Mouse (Mus musculus): Measurements from ENCODE around the gene Gm20388. TPM values are rescaled to one million over a fixed set of nuclear protein-coding genes. Genes with fewer than 3 reads are reported as not detected.

Gene Gm20388
- polyA plus RNA-seq, 2 experiments, result 8.5 TPM; not detected in 1

- no peak overlapping the region for H3K27ac ChIP-seq
- no peaks in the 10 kb centered on the region for H3K4me1 ChIP-seq (replicated peaks; ENCODE audit: control insufficient read depth in 2 of 2, insufficient read depth in 2 of 2, low read length in 1 of 2)
- H3K4me3 ChIP-seq (ENCODE audit: insufficient read depth in 1 of 2, low read depth in 2 of 2, low read length in 2 of 2), result no peak overlapping the region
- H3K27me3 ChIP-seq (ENCODE audit: control insufficient read depth, insufficient read depth, low read length), result no peaks in the 10 kb centered on the region
- H3K9me3 ChIP-seq (ENCODE audit: control insufficient read depth, low read length), result no peaks in the 10 kb centered on the region
- no peak for TF ChIP-seq CTCF (IDR thresholded peaks at IDR 0.05; ENCODE audit: low read depth)
- no peaks in the 10 kb centered on the region for H3K36me3 ChIP-seq (replicated peaks; ENCODE audit: control insufficient read depth, insufficient read depth, low read depth)
- no peak overlapping the region for H3K9ac ChIP-seq (replicated peaks)
- H3K4me2 ChIP-seq (ENCODE audit: low read depth), result no peak overlapping the region
- WGBS (ENCODE audit: insufficient replicate concordance), result 61% methylated on average over 9 of the region's 9 CpGs
- no peak for ATAC-seq (ENCODE audit: insufficient read depth)
- no peak for DNase-seq (ENCODE audit: low read depth in 3 of 3, low spot score in 3 of 3)
These were observed 2245.3 kb downstream of the Gm20388 start for GRCm38 (mm10) chr8:122155964-122156363.

GRCm38 (mm10) chr8:122157689-122158088 is 2247.0 kb downstream of the Gm20388 start:
- H3K27me3 ChIP-seq (ENCODE audit: control insufficient read depth, insufficient read depth, low read length), result no peaks in the 10 kb centered on the region
- H3K36me3 ChIP-seq (replicated peaks; ENCODE audit: control insufficient read depth, insufficient read depth, low read depth), result no peaks in the 10 kb centered on the region
- WGBS (ENCODE audit: insufficient replicate concordance), result 67% methylated on average over 12 of the region's 12 CpGs
- H3K4me3 ChIP-seq (ENCODE audit: insufficient read depth in 1 of 2, low read depth in 2 of 2, low read length in 2 of 2), result no peak overlapping the region
- DNase-seq (ENCODE audit: low read depth in 3 of 3, low spot score in 3 of 3) (no peak), ATAC-seq (ENCODE audit: insufficient read depth) (no peak)
- H3K4me2 ChIP-seq (ENCODE audit: low read depth), result no peak overlapping the region
- TF ChIP-seq EP300 (IDR thresholded peaks at IDR 0.05; ENCODE audit: low read depth), result no peak
- TF ChIP-seq CTCF (IDR thresholded peaks at IDR 0.05; ENCODE audit: low read depth), result no peak
- no peaks in the 10 kb centered on the region for H3K4me1 ChIP-seq (replicated peaks; ENCODE audit: control insufficient read depth in 2 of 2, insufficient read depth in 2 of 2, low read length in 1 of 2)
- no peaks in the 10 kb centered on the region for H3K9me3 ChIP-seq (ENCODE audit: control insufficient read depth, low read length)
- no peak overlapping the region for H3K27ac ChIP-seq
- no peak overlapping the region for H3K9ac ChIP-seq (replicated peaks)

GRCm38 (mm10) chr8:122160165-122160564 is 2249.5 kb downstream of the Gm20388 start:
- ATAC-seq (ENCODE audit: insufficient read depth) (no peak), DNase-seq (ENCODE audit: low read depth in 3 of 3, low spot score in 3 of 3) (no peak)
- H3K4me3 ChIP-seq (ENCODE audit: insufficient read depth in 1 of 2, low read depth in 2 of 2, low read length in 2 of 2), result no peak overlapping the region
- WGBS (ENCODE audit: insufficient replicate concordance), result 34% methylated on average over 5 of the region's 5 CpGs
- TF ChIP-seq EP300 (IDR thresholded peaks at IDR 0.05; ENCODE audit: low read depth) (no peak), CTCF (IDR thresholded peaks at IDR 0.05; ENCODE audit: low read depth) (no peak)
- H3K36me3 ChIP-seq (replicated peaks; ENCODE audit: control insufficient read depth, insufficient read depth, low read depth), result no peaks in the 10 kb centered on the region
- no peaks in the 10 kb centered on the region for H3K9me3 ChIP-seq (ENCODE audit: control insufficient read depth, low read length)
- H3K9ac ChIP-seq (replicated peaks), result no peak overlapping the region
- no peak overlapping the region for H3K27ac ChIP-seq
- no peak overlapping the region for H3K4me2 ChIP-seq (ENCODE audit: low read depth)
- H3K27me3 ChIP-seq (ENCODE audit: control insufficient read depth, insufficient read depth, low read length), result no peaks in the 10 kb centered on the region
- H3K4me1 ChIP-seq (replicated peaks; ENCODE audit: control insufficient read depth in 2 of 2, insufficient read depth in 2 of 2, low read length in 1 of 2), result no peaks in the 10 kb centered on the region

GRCm38 (mm10) chr8:122162992-122163391 is 2252.4 kb downstream of the Gm20388 start:
- Histone ChIP-seq H3K9ac (replicated peaks) (no peak overlapping the region), H3K27me3 (ENCODE audit: control insufficient read depth, insufficient read depth, low read length) (no peaks in the 10 kb centered on the region), H3K4me1 (replicated peaks; ENCODE audit: control insufficient read depth in 2 of 2, insufficient read depth in 2 of 2, low read length in 1 of 2) (no peaks in the 10 kb centered on the region), H3K4me2 (ENCODE audit: low read depth) (no peak overlapping the region), H3K36me3 (replicated peaks; ENCODE audit: control insufficient read depth, insufficient read depth, low read depth) (no peaks in the 10 kb centered on the region), H3K27ac (no peak overlapping the region), H3K9me3 (ENCODE audit: control insufficient read depth, low read length) (no peaks in the 10 kb centered on the region), H3K4me3 (ENCODE audit: insufficient read depth in 1 of 2, low read depth in 2 of 2, low read length in 2 of 2) (no peak overlapping the region)
- WGBS (ENCODE audit: insufficient replicate concordance), result 26% methylated on average over 8 of the region's 8 CpGs
- ATAC-seq (ENCODE audit: insufficient read depth) (no peak), DNase-seq (ENCODE audit: low read depth in 3 of 3, low spot score in 3 of 3) (peak in 1 of 3 experiments; percentile 30)
- TF ChIP-seq CTCF (IDR thresholded peaks at IDR 0.05; ENCODE audit: low read depth) (peak; percentile 97), EP300 (IDR thresholded peaks at IDR 0.05; ENCODE audit: low read depth) (no peak)

- H3K4me2 ChIP-seq (ENCODE audit: low read depth), result no peak overlapping the region
- ATAC-seq (ENCODE audit: insufficient read depth) (no peak), DNase-seq (ENCODE audit: low read depth in 3 of 3, low spot score in 3 of 3) (no peak)
- H3K27ac ChIP-seq, result no peak overlapping the region
- H3K9me3 ChIP-seq (ENCODE audit: control insufficient read depth, low read length), result no peaks in the 10 kb centered on the region
- H3K4me3 ChIP-seq (ENCODE audit: insufficient read depth in 1 of 2, low read depth in 2 of 2, low read length in 2 of 2), result no peak overlapping the region
- H3K4me1 ChIP-seq (replicated peaks; ENCODE audit: control insufficient read depth in 2 of 2, insufficient read depth in 2 of 2, low read length in 1 of 2), result no peaks in the 10 kb centered on the region
- no peak overlapping the region for H3K9ac ChIP-seq (replicated peaks)
- 64% methylated on average over 14 of the region's 14 CpGs for whole genome bisulfite sequencing (ENCODE audit: insufficient replicate concordance)
- no peaks in the 10 kb centered on the region for H3K27me3 ChIP-seq (ENCODE audit: control insufficient read depth, insufficient read depth, low read length)
- TF ChIP-seq CTCF (IDR thresholded peaks at IDR 0.05; ENCODE audit: low read depth) (no peak), EP300 (IDR thresholded peaks at IDR 0.05; ENCODE audit: low read depth) (no peak)
- H3K36me3 ChIP-seq (replicated peaks; ENCODE audit: control insufficient read depth, insufficient read depth, low read depth), result no peaks in the 10 kb centered on the region
These were observed 2256.7 kb downstream of the Gm20388 start for GRCm38 (mm10) chr8:122167204-122167860.

All from liver, embryonic 14.5 days (tissue).